Mouse (Mus musculus) forebrain, embryonic 15.5 days (tissue): Measurements from ENCODE around the gene Aco1. TPM values are rescaled to one million over a fixed set of nuclear protein-coding genes. Genes with fewer than 3 reads are reported as not detected.

Experiments
- ATAC-seq: fragments of 200-750 bp; cut with Nextera tagmentation; replicated peaks from 2 replicates; pipeline ENCODE4 v1.8.0; 2017; ENCODE audit warnings: mild to moderate bottlenecking, moderate TSS enrichment, moderate library complexity
- H3K27ac ChIP-seq: fragments of 300-500 bp; sonication (generic); replicated peaks from 2 replicates; pipeline ENCODE4 v1.5.1; 2015; ENCODE audit warnings: mild to moderate bottlenecking, inconsistent platforms
- H3K27me3 ChIP-seq: fragments of 300-500 bp; sonication (generic); 2 replicates; pipeline ENCODE4 v1.6.1; 2015; ENCODE audit warnings: inconsistent platforms
- H3K36me3 ChIP-seq: fragments of 300-500 bp; sonication (generic); 2 replicates; pipeline ENCODE4 v1.6.1; 2015; ENCODE audit warnings: mild to moderate bottlenecking, inconsistent platforms
- H3K4me1 ChIP-seq: fragments of 300-500 bp; sonication (generic); 2 replicates; pipeline ENCODE4 v1.6.1; 2015; ENCODE audit warnings: inconsistent platforms
- H3K4me2 ChIP-seq: fragments of 300-500 bp; sonication (generic); replicated peaks from 2 replicates; pipeline ENCODE4 v1.6.1; 2015; ENCODE audit warnings: mild to moderate bottlenecking, inconsistent platforms
- H3K4me3 ChIP-seq: fragments of 300-500 bp; sonication (generic); 2 replicates; pipeline ENCODE4 v1.5.1; 2015; ENCODE audit warnings: mild to moderate bottlenecking, inconsistent platforms
- H3K9ac ChIP-seq: fragments of 300-500 bp; sonication (generic); replicated peaks from 2 replicates; pipeline ENCODE4 v1.6.1; 2015; ENCODE audit warnings: mild to moderate bottlenecking, inconsistent platforms
- H3K9me3 ChIP-seq: fragments of 300-500 bp; sonication (generic); 2 replicates; pipeline ENCODE4 v1.6.1; 2016; ENCODE audit warnings: inconsistent platforms
- WGBS: fragments of 180-500 bp; shearing (Covaris S2); methylation state at CpG from one replicate; pipeline ENCODE4 v1.1.7; 2015; ENCODE audit warnings: mixed read lengths; 5-methylcytosine and 5-hydroxymethylcytosine counted together
- polyA plus RNA-seq: library from polyadenylated mRNA; unstranded; fragments of >200 nt; fragmentation: Nextera tagmentation; extraction: Ambion mirVana; gene quantifications from 2 replicates; pipeline ENCODE4 v1.2.1, GENCODE M21; 2015

Aco1 gene
- polyA plus RNA-seq, 1 experiment from 2014 or later = 53.0 TPM

DNA sequence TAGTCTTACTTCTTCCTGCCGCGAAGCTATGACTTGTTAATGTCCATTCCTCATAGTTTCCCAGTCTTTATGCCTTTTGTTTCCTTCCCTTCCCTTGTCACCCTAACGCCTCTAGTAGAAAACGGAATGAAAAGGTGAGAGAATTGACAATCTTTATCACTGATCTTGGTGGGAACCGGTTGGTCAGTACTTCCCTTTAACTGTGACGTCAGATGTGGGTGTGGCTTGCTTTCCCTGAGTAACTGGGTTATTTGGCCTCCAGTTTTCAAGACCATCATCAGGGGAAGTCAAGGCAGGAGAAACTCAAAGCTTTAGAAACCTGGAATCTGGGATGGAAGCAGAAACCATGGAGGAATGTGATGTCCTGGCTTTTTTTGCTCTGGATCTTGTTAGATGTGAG, 99.0 kb downstream of the Aco1 start:
- Histone ChIP-seq H3K4me2 (no peak overlapping the region), H3K27me3 (no peaks in the 10 kb centered on the region), H3K9me3 (no peaks in the 10 kb centered on the region), H3K9ac (no peak overlapping the region), H3K4me3 (no peak overlapping the region), H3K36me3 (no peaks in the 10 kb centered on the region), H3K27ac (no peak overlapping the region), H3K4me1 (peaks cover 13% of the 10 kb centered on the region)
- 58% methylated on average over 6 of the region's 6 CpGs for WGBS
- no peak for ATAC-seq

DNA sequence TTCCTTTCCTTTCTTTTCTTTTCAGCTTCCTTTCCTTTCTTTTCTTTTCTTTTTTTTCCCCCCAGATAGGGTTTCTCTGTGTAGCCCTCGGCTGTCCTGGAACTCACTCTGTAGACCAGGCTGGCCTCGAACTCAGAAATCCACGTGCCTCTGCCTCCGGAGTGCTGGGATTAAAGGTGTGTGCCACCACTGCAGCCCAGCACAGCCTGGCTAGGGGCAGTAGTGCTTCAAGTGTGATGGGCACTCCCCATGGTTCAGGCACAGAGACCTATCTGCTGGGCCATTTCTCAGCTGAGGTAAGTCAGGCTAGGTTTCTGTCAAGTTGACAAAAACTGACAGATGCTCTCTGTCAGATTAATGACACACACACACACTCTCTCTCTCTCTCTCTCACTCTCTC, 100.1 kb downstream of the Aco1 start:
- no peak overlapping the region for H3K4me3 ChIP-seq
- no peak overlapping the region for H3K27ac ChIP-seq
- 76% methylated on average over 4 of the region's 4 CpGs for WGBS
- H3K27me3 ChIP-seq = no peaks in the 10 kb centered on the region
- no peaks in the 10 kb centered on the region for H3K9me3 ChIP-seq
- ATAC-seq = no peak
- no peak overlapping the region for H3K9ac ChIP-seq
- H3K4me1 ChIP-seq = peaks cover 13% of the 10 kb centered on the region
- no peak overlapping the region for H3K4me2 ChIP-seq
- no peaks in the 10 kb centered on the region for H3K36me3 ChIP-seq

DNA sequence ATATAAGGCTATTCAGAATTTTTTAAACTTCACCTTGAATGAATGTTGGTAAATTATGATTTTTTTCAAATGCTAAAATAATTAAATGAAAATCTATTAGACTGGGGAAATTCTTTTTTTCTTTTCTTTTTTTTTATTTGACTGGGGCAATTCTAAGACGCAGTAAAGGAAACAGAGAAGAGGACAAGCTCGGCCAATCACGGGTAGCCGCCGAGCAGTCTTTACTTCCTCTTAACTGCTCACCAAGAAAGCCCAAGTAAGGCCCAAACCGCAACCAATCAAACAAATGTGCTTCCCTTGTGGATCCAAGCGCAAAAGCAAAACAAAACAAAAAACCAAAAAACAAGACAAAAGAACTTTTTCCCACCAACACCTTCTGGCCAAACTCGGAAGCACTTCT, 101.2 kb downstream of the Aco1 start:
- Histone ChIP-seq H3K4me3 (no peak overlapping the region), H3K4me1 (peaks cover 9% of the 10 kb centered on the region), H3K9ac (no peak overlapping the region), H3K27ac (no peak overlapping the region), H3K9me3 (no peaks in the 10 kb centered on the region), H3K36me3 (no peaks in the 10 kb centered on the region), H3K4me2 (no peak overlapping the region), H3K27me3 (no peaks in the 10 kb centered on the region)
- WGBS = 86% methylated on average over 8 of the region's 8 CpGs
- no peak for ATAC-seq

Other genes starting within 250 kb of the Aco1 start
- 2.7 and 3.2 TPM in 2 replicates for gene Ddx58, start 96.7 kb downstream of the Aco1 start, polyA plus RNA-seq
- gene Smim27, start 126.5 kb downstream of the Aco1 start, polyA plus RNA-seq = 16.9 and 17.9 TPM in 2 replicates
- gene Topors, start 126.8 kb downstream of the Aco1 start, polyA plus RNA-seq = 40.7 and 41.5 TPM in 2 replicates
- 286 and 305 TPM in 2 replicates for gene Ndufb6, start 136.3 kb downstream of the Aco1 start, polyA plus RNA-seq